Mouse (Mus musculus) hematopoietic stem cell, adult 5-6 weeks (primary cell): ENCODE measurements around the gene Nxnl1. TPM values are rescaled to one million over a fixed set of nuclear protein-coding genes. Genes with fewer than 3 reads are reported as not detected.

Experiments
- total RNA-seq: library from RNA; stranded (forward); fragments of 172-1452, 232-1000 nt; gene quantifications from 2 replicates; pipeline ENCODE4 v1.2.3, GENCODE M21; 2017

Nxnl1 gene
- total RNA-seq, 1 experiment from 2014 or later: 0.40 TPM

Other genes with a start within 250 kb of the Nxnl1 start
- gene Use1, start 199.8 kb downstream of the Nxnl1 start, total RNA-seq: 178 and 190 TPM in 2 replicates
- 14.6 and 16.5 TPM in 2 replicates for gene Ocel1, start 195.3 kb downstream of the Nxnl1 start, total RNA-seq
- 1.7 and 15.0 TPM in 2 replicates for gene Nr2f6, start 184.6 kb downstream of the Nxnl1 start, total RNA-seq
- gene Ushbp1, start 170.8 kb downstream of the Nxnl1 start, total RNA-seq: not detected in 2 replicates
- gene Babam1, start 169.7 kb downstream of the Nxnl1 start, total RNA-seq: 71.4 and 85.8 TPM in 2 replicates
- 7.1 and 14.8 TPM in 2 replicates for gene Ankle1, start 160.6 kb downstream of the Nxnl1 start, total RNA-seq
- 19.8 and 20.7 TPM in 2 replicates for gene Abhd8, start 102.9 kb downstream of the Nxnl1 start, total RNA-seq
- gene Mrpl34, start 101.6 kb downstream of the Nxnl1 start, total RNA-seq: 35.8 and 61.7 TPM in 2 replicates
- 15.8 and 18.9 TPM in 2 replicates for gene Dda1, start 97.4 kb downstream of the Nxnl1 start, total RNA-seq
- 6.7 and 9.2 TPM in 2 replicates for gene Ano8, start 80.6 kb downstream of the Nxnl1 start, total RNA-seq
- 8.8 and 14.1 TPM in 2 replicates for gene Gtpbp3, start 78.5 kb downstream of the Nxnl1 start, total RNA-seq
- 0.38 TPM in 1 of 2 replicates, not detected in the other for gene Plvap, start 54.8 kb downstream of the Nxnl1 start, total RNA-seq
- not detected in 2 replicates for gene Ccdc194, start 40.9 kb downstream of the Nxnl1 start, total RNA-seq
- gene Bst2, start 29.1 kb downstream of the Nxnl1 start, total RNA-seq: 65.1 and 74.2 TPM in 2 replicates
- 37.2 and 60.0 TPM in 2 replicates for gene Mvb12a, start 23.7 kb downstream of the Nxnl1 start, total RNA-seq
- gene Tmem221, start 7.7 kb downstream of the Nxnl1 start, total RNA-seq: 0.38 TPM in 1 of 2 replicates, not detected in the other
- gene Slc27a1, start 2.3 kb upstream of the Nxnl1 start, total RNA-seq: 13.3 and 16.6 TPM in 2 replicates
- 51.4 and 93.2 TPM in 2 replicates for gene Pgls, start 25.6 kb upstream of the Nxnl1 start, total RNA-seq
- gene Fam129c, start 31.0 kb upstream of the Nxnl1 start, total RNA-seq: 1.0 and 9.7 TPM in 2 replicates
- 53.6 and 78.4 TPM in 2 replicates for gene Colgalt1, start 44.4 kb upstream of the Nxnl1 start, total RNA-seq
- gene Unc13a, start 105.2 kb upstream of the Nxnl1 start, total RNA-seq: 2.6 and 3.6 TPM in 2 replicates
- 32.8 and 34.1 TPM in 2 replicates for gene Jak3, start 109.7 kb upstream of the Nxnl1 start, total RNA-seq
- 6.2 and 8.9 TPM in 2 replicates for gene Insl3, start 122.6 kb upstream of the Nxnl1 start, total RNA-seq
- gene B3gnt3, start 135.2 kb upstream of the Nxnl1 start, total RNA-seq: 1.3 TPM in 2 replicates
- 90.7 and 99.4 TPM in 2 replicates for gene Fcho1, start 159.1 kb upstream of the Nxnl1 start, total RNA-seq